Mouse (Mus musculus) myocyte (in vitro differentiated cells): ENCODE measurements around the gene Liph.
"Not testable (repeated sequence)": the region's sequence is repeated elsewhere in the genome, so short reads cannot be mapped to it uniquely, and the experiment has no call there.

Source experiments
- E2F4 ChIP-seq: IDR thresholded peaks from one replicate; pipeline ENCODE4 v1.6.1; 2011; ENCODE audit warnings: mild to moderate bottlenecking, control low read depth, moderate library complexity; ENCODE audit not compliant: insufficient read depth
- MAX ChIP-seq: IDR thresholded peaks from one replicate; pipeline ENCODE4 v1.6.1; 2011; ENCODE audit warnings: low read depth, mild to moderate bottlenecking, control low read depth
- MYOD1 ChIP-seq, 3 experiments: IDR thresholded peaks; one replicate each; pipeline ENCODE4 v1.6.1; 2011; ENCODE audit warnings: control low read depth in 2 of 3, low read depth in 2 of 3, mild to moderate bottlenecking in 2 of 3, moderate library complexity in 1 of 3; ENCODE audit not compliant: insufficient read length in 2 of 3, control insufficient read depth in 1 of 3
- MYOG ChIP-seq, 3 experiments: IDR thresholded peaks; one replicate each; pipeline ENCODE4 v1.6.1; 2011; ENCODE audit warnings: control low read depth in 2 of 3, low read depth in 2 of 3, mild to moderate bottlenecking in 2 of 3; ENCODE audit not compliant: insufficient read length in 2 of 3, control insufficient read depth in 1 of 3, insufficient read depth in 1 of 3
- POLR2A ChIP-seq: IDR thresholded peaks from one replicate; pipeline ENCODE4 v1.6.1; 2011; ENCODE audit warnings: low read depth, mild to moderate bottlenecking, control low read depth, moderate library complexity; ENCODE audit not compliant: insufficient read length
- POLR2AphosphoS2 ChIP-seq: IDR thresholded peaks from one replicate; pipeline ENCODE4 v1.6.1; 2011; ENCODE audit warnings: low read depth, control low read depth; ENCODE audit not compliant: insufficient read length
- REST ChIP-seq: IDR thresholded peaks from one replicate; pipeline ENCODE4 v1.6.1; 2011; ENCODE audit warnings: mild to moderate bottlenecking, control low read depth, moderate library complexity; ENCODE audit not compliant: insufficient read depth, insufficient read length
- TCF12 ChIP-seq: IDR thresholded peaks from one replicate; pipeline ENCODE4 v1.6.1; 2011; ENCODE audit warnings: mild to moderate bottlenecking, control low read depth; ENCODE audit not compliant: poor library complexity, insufficient read depth, severe bottlenecking
- TCF3 ChIP-seq: IDR thresholded peaks from one replicate; pipeline ENCODE4 v1.6.1; 2011; ENCODE audit warnings: low read depth, control low read depth; ENCODE audit not compliant: insufficient read length
- USF1 ChIP-seq: IDR thresholded peaks from one replicate; pipeline ENCODE4 v1.6.1; 2011; ENCODE audit warnings: low read depth, mild to moderate bottlenecking, control low read depth, moderate library complexity

- TF ChIP-seq POLR2A; TCF12; MYOD1 (IDR thresholded peaks at IDR 0.05; ENCODE audit: control insufficient read depth in 1 of 3, insufficient read length in 2 of 3, low read depth in 2 of 3); MYOG (IDR thresholded peaks at IDR 0.05; ENCODE audit: control insufficient read depth in 1 of 3, insufficient read depth in 1 of 3, insufficient read length in 2 of 3, low read depth in 2 of 3); USF1; E2F4; MAX; POLR2AphosphoS2; TCF3; REST: not testable (repeated sequence)
Observed at GRCm38 (mm10) chr16:21990893-21991292, 4.6 kb downstream of the Liph start.
